26 mouse cellular contexts compared by ENCODE assay signal in the genomic region with DNA sequence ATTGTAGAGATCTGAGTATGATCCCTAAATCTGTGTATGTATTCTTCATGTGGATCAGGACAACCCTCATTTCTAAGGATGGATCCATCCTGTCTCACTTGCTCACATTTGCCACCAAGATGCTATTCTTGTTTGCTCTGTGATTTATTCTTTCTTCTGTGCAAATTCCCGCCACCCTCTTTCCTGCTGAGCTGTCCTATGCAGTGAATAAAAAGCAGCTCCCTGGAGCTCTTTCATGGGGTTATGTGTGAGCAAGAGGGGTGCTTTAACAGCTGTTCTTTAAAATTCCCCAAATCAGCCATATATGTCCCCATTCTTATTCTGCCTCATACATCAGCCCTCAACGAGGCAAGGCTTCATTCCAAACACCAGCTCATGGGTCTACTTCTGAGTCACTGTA.
"Had no signal": no experiment of that assay in that cellular context is flagged by ENCODE, and none has a peak within 500 bp of the region (broad histone marks: within the 10 kb centered on the region; RNA-seq: fewer than 3 reads in every experiment).

No protein-coding gene starts in this region.

- H3K9me3 ChIP-seq: heart, embryonic 13.5 days; heart, embryonic 15.5 days; hindbrain, embryonic 13.5 days; hindbrain, embryonic 15.5 days; kidney, embryonic 15.5 days; limb, embryonic 13.5 days; limb, embryonic 15.5 days; liver, embryonic 12.5 days had no signal

- H3K9ac ChIP-seq: heart, embryonic 13.5 days; heart, embryonic 15.5 days; hindbrain, embryonic 13.5 days; hindbrain, embryonic 15.5 days; kidney, embryonic 15.5 days; limb, embryonic 13.5 days; limb, embryonic 15.5 days; liver, embryonic 12.5 days had no signal

- H3K4me3 ChIP-seq: heart, adult 2 months; heart, embryonic 13.5 days; heart, embryonic 15.5 days; hindbrain, embryonic 13.5 days; hindbrain, embryonic 15.5 days; kidney, embryonic 15.5 days; limb, embryonic 13.5 days; limb, embryonic 15.5 days; liver, embryonic 12.5 days had no signal

- H3K36me3 ChIP-seq: heart, embryonic 13.5 days; heart, embryonic 15.5 days; hindbrain, embryonic 13.5 days; hindbrain, embryonic 15.5 days; kidney, embryonic 15.5 days; limb, embryonic 13.5 days; limb, embryonic 15.5 days; liver, embryonic 12.5 days had no signal

- H3K4me2 ChIP-seq: heart, embryonic 11.5 days; heart, embryonic 13.5 days; heart, embryonic 15.5 days; hindbrain, embryonic 13.5 days; hindbrain, embryonic 15.5 days; kidney, embryonic 15.5 days; limb, embryonic 13.5 days; limb, embryonic 15.5 days; liver, embryonic 12.5 days had no signal

- ATAC-seq: hindbrain, postnatal 0 days; intestine, embryonic 16.5 days; liver, embryonic 12.5 days had no signal

- H3K4me1 ChIP-seq: heart, embryonic 13.5 days; heart, embryonic 15.5 days; hindbrain, embryonic 13.5 days; hindbrain, embryonic 15.5 days; kidney, embryonic 15.5 days; limb, embryonic 13.5 days; limb, embryonic 15.5 days; liver, embryonic 12.5 days had no signal

- H3K27ac ChIP-seq: heart, adult 2 months; heart, embryonic 13.5 days; heart, embryonic 15.5 days; hindbrain, embryonic 13.5 days; hindbrain, embryonic 15.5 days; hindbrain, postnatal 0 days; kidney, embryonic 15.5 days; kidney, postnatal 0 days; limb, embryonic 13.5 days; limb, embryonic 15.5 days; liver, embryonic 12.5 days had no signal

- H3K27me3 ChIP-seq: heart, embryonic 13.5 days; heart, embryonic 15.5 days; hindbrain, embryonic 13.5 days; hindbrain, embryonic 15.5 days; kidney, embryonic 15.5 days; limb, embryonic 13.5 days; limb, embryonic 15.5 days; liver, embryonic 12.5 days had no signal

- DNase-seq: gastrocnemius, postnatal 14 days; gastrocnemius, postnatal 36 days; heart, adult 11 months; heart, adult 2 months; heart, postnatal 14 days; heart, postnatal 36 days; kidney, adult 11 months; kidney, adult 2 months; kidney, adult 9 months; kidney, postnatal 14 days; kidney, postnatal 36 days; layer of hippocampus, adult 9-11 months; layer of hippocampus, postnatal 36 days; left cerebral cortex, postnatal 4 days had no signal
